Mouse (Mus musculus): ENCODE results near the gene Car10. TPM values are rescaled to one million over a fixed set of nuclear protein-coding genes. Genes with fewer than 3 reads are reported as not detected.

Car10 gene
- polyA plus RNA-seq, 1 experiment from 2014 or later = 0.08 TPM

GRCm38 (mm10) chr11:93185477-93185876, 87.6 kb downstream of the Car10 start:
- no peaks in the 10 kb centered on the region for H3K27me3 ChIP-seq

GRCm38 (mm10) chr11:93186163-93186562, 88.3 kb downstream of the Car10 start:
- 75% methylated on average over 2 of the region's 2 CpGs for WGBS
- ATAC-seq (replicated peaks; ENCODE audit: low FRiP score) = no peak
- Histone ChIP-seq H3K27ac (no peak overlapping the region), H3K9me3 (replicated peaks) (no peaks in the 10 kb centered on the region), H3K4me2 (no peak overlapping the region), H3K4me1 (no peaks in the 10 kb centered on the region), H3K9ac (no peak overlapping the region), H3K36me3 (no peaks in the 10 kb centered on the region), H3K4me3 (replicated peaks) (no peak overlapping the region), H3K27me3 (no peaks in the 10 kb centered on the region)

More at GRCm38 (mm10) chr11:93185477-93185876, 87.6 kb downstream of the Car10 start:
- H3K4me1 ChIP-seq = no peaks in the 10 kb centered on the region
- H3K4me3 ChIP-seq (replicated peaks) = no peak overlapping the region
- H3K36me3 ChIP-seq = no peaks in the 10 kb centered on the region
- no peak for ATAC-seq (replicated peaks; ENCODE audit: low FRiP score)
- 68% methylated on average over 4 of the region's 4 CpGs for WGBS
- H3K27ac ChIP-seq = no peak overlapping the region
- H3K9ac ChIP-seq = no peak overlapping the region
- H3K9me3 ChIP-seq (replicated peaks) = no peaks in the 10 kb centered on the region
- no peak overlapping the region for H3K4me2 ChIP-seq

DNA sequence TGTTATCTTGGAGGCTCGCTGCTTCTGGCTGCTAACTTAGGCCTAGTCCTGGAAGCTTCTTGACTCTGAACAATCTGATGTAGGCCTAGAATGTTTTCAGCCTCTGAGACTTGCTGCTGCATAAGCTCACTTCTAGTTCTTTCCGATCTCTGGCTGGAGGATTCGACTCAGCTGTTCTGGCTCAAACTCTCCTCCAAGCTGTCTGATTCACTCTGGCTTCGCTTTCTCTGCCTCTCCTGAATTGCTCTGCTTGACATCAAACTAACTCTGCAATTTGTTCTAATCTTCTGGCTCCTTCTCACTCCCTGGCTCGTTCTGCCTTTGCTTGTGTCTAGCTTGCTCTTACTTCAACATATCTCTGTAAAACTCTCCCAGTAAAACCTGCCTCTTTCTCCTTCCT, 90.8 kb downstream of the Car10 start:
- H3K4me2 ChIP-seq = no peak overlapping the region
- WGBS = 79% methylated on average over 5 of the region's 5 CpGs
- H3K4me3 ChIP-seq (replicated peaks) = no peak overlapping the region
- no peak for ATAC-seq (replicated peaks; ENCODE audit: low FRiP score)
- no peaks in the 10 kb centered on the region for H3K27me3 ChIP-seq
- no peaks in the 10 kb centered on the region for H3K4me1 ChIP-seq
- H3K9ac ChIP-seq = no peak overlapping the region
- no peaks in the 10 kb centered on the region for H3K36me3 ChIP-seq
- H3K9me3 ChIP-seq (replicated peaks) = no peaks in the 10 kb centered on the region
- H3K27ac ChIP-seq = no peak overlapping the region

- 91% methylated on average over 3 of the region's 3 CpGs for WGBS
- no peaks in the 10 kb centered on the region for H3K27me3 ChIP-seq
- no peaks in the 10 kb centered on the region for H3K9me3 ChIP-seq (replicated peaks)
- no peaks in the 10 kb centered on the region for H3K4me1 ChIP-seq
- H3K27ac ChIP-seq = no peak overlapping the region
- H3K36me3 ChIP-seq = no peaks in the 10 kb centered on the region
- H3K9ac ChIP-seq = no peak overlapping the region
- no peak overlapping the region for H3K4me3 ChIP-seq (replicated peaks)
- no peak overlapping the region for H3K4me2 ChIP-seq
- ATAC-seq (replicated peaks; ENCODE audit: low FRiP score) = no peak
Observed at GRCm38 (mm10) chr11:93200046-93200445, 102.2 kb downstream of the Car10 start.

DNA sequence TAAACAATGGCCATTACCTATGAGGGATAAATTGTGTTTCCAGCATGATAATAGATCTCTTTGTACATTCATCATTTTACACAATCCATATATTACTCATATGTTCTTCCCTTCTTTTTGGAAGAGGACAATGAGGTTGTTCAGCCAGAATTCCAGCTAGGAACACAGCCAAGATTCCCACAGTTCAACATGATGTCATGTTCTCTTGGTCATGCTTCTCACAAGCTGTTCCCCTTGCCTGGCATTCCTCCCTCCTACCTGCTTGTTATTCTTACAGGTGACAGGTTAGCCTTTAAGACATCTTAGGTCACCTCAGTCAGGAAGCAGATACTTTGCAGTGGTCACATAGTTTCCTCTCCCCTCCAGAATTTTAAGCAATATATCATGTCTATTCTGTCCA, 119.6 kb downstream of the Car10 start:
- H3K36me3 ChIP-seq = no peaks in the 10 kb centered on the region
- H3K27ac ChIP-seq = no peak overlapping the region
- H3K9me3 ChIP-seq (replicated peaks) = no peaks in the 10 kb centered on the region
- H3K9ac ChIP-seq = no peak overlapping the region
- H3K4me3 ChIP-seq (replicated peaks) = no peak overlapping the region
- no peaks in the 10 kb centered on the region for H3K4me1 ChIP-seq
- ATAC-seq (replicated peaks; ENCODE audit: low FRiP score) = no peak
- H3K4me2 ChIP-seq = no peak overlapping the region
- no peaks in the 10 kb centered on the region for H3K27me3 ChIP-seq

DNA sequence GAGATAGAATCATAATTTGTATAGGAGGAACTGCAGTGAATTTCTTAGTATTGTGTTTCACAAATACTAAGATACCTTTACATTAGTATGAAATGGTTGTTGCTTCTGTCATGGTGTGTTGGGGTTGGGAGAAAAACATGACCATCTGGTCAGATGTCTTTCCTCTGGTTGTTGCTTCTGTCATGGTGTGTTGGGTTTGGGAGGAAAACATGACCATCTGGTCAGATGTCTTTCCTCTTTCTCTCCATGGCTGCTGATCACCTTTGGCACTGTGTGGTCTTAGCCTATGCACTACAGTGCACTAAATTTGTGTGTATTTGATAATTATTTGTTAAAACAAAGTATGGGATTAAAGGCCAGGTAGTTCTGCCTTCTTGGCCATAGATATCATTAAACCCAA, 132.2 kb downstream of the Car10 start:
- no peaks in the 10 kb centered on the region for H3K4me1 ChIP-seq
- no peak overlapping the region for H3K9ac ChIP-seq
- H3K4me3 ChIP-seq (replicated peaks) = no peak overlapping the region
- H3K27ac ChIP-seq = no peak overlapping the region
- H3K9me3 ChIP-seq (replicated peaks) = no peaks in the 10 kb centered on the region
- H3K4me2 ChIP-seq = no peak overlapping the region
- no peak for ATAC-seq (replicated peaks; ENCODE audit: low FRiP score)
- no peaks in the 10 kb centered on the region for H3K27me3 ChIP-seq
- H3K36me3 ChIP-seq = no peaks in the 10 kb centered on the region

- no peak overlapping the region for H3K4me2 ChIP-seq
- no peaks in the 10 kb centered on the region for H3K27me3 ChIP-seq
- H3K9ac ChIP-seq = no peak overlapping the region
- H3K9me3 ChIP-seq (replicated peaks) = no peaks in the 10 kb centered on the region
- H3K4me3 ChIP-seq (replicated peaks) = no peak overlapping the region
- no peaks in the 10 kb centered on the region for H3K36me3 ChIP-seq
- no peaks in the 10 kb centered on the region for H3K4me1 ChIP-seq
- H3K27ac ChIP-seq = no peak overlapping the region
- WGBS = 85% methylated on average over 6 of the region's 6 CpGs
- ATAC-seq (replicated peaks; ENCODE audit: low FRiP score) = no peak
Observed at GRCm38 (mm10) chr11:93249771-93250265, 152.0 kb downstream of the Car10 start.

DNA sequence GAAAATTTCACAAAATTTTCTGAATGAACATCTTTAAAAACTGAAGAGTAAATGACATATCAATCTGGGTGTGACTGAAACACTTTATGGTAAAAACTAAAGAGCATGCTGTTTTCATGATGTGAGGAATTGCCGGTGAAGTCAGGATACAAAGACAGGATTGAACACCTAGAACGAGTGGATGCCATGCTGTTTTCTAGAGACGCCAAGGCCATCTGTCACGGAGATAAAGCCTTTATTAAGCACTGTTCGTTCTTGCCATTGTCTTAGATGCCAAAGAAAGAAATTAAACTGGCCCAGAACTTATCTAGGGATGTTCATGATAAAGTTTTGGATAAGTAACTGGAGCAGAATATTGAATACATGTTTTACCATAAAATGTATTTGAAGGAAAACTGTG, 153.9 kb downstream of the Car10 start:
- H3K9ac ChIP-seq = no peak overlapping the region
- H3K4me1 ChIP-seq = no peaks in the 10 kb centered on the region
- H3K9me3 ChIP-seq (replicated peaks) = no peaks in the 10 kb centered on the region
- H3K36me3 ChIP-seq = no peaks in the 10 kb centered on the region
- H3K27ac ChIP-seq = no peak overlapping the region
- no peaks in the 10 kb centered on the region for H3K27me3 ChIP-seq
- no peak for ATAC-seq (replicated peaks; ENCODE audit: low FRiP score)
- no peak overlapping the region for H3K4me2 ChIP-seq
- no peak overlapping the region for H3K4me3 ChIP-seq (replicated peaks)
- 78% methylated on average over 5 of the region's 5 CpGs for WGBS

- no peaks in the 10 kb centered on the region for H3K4me1 ChIP-seq
- H3K36me3 ChIP-seq = no peaks in the 10 kb centered on the region
- no peak overlapping the region for H3K27ac ChIP-seq
- no peak overlapping the region for H3K9ac ChIP-seq
- H3K9me3 ChIP-seq (replicated peaks) = no peaks in the 10 kb centered on the region
- H3K27me3 ChIP-seq = no peaks in the 10 kb centered on the region
- H3K4me3 ChIP-seq (replicated peaks) = no peak overlapping the region
- ATAC-seq (replicated peaks; ENCODE audit: low FRiP score) = no peak
- WGBS = 69% methylated on average over 3 of the region's 3 CpGs
- H3K4me2 ChIP-seq = no peak overlapping the region
Observed at GRCm38 (mm10) chr11:93263979-93264378, 166.2 kb downstream of the Car10 start.

GRCm38 (mm10) chr11:93272016-93272415, 174.2 kb downstream of the Car10 start:
- no peak overlapping the region for H3K4me2 ChIP-seq
- 78% methylated on average over 6 of the region's 6 CpGs for whole genome bisulfite sequencing
- H3K4me1 ChIP-seq = no peaks in the 10 kb centered on the region
- no peaks in the 10 kb centered on the region for H3K36me3 ChIP-seq
- H3K27ac ChIP-seq = no peak overlapping the region
- H3K9ac ChIP-seq = no peak overlapping the region
- no peaks in the 10 kb centered on the region for H3K9me3 ChIP-seq (replicated peaks)
- no peaks in the 10 kb centered on the region for H3K27me3 ChIP-seq
- ATAC-seq (replicated peaks; ENCODE audit: low FRiP score) = no peak
- no peak overlapping the region for H3K4me3 ChIP-seq (replicated peaks)

DNA sequence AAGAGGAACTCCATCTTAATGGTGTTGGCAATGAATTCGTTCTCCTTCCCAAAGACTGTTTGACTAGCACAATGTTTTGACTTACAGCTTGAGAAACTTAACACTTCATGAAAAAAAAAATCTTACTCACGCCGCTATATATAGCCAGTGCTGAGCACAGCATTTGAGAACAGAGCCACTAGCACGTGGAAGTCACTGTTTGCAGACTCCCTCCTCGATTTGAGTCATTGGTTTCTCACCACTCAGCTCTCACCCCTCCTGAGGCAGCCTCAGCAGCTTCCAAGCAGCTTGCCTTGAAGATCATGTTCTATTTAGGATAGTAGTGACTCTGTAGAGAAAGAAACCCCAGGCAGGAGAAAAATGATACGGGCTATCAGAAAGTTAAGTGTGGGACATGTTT, 176.1 kb downstream of the Car10 start:
- WGBS = 18% methylated on average over 6 of the region's 6 CpGs
- Histone ChIP-seq H3K9me3 (replicated peaks) (no peaks in the 10 kb centered on the region), H3K9ac (no peak overlapping the region), H3K4me3 (replicated peaks) (no peak overlapping the region), H3K36me3 (no peaks in the 10 kb centered on the region), H3K4me2 (no peak overlapping the region), H3K27ac (no peak overlapping the region), H3K27me3 (no peaks in the 10 kb centered on the region), H3K4me1 (no peaks in the 10 kb centered on the region)
- peak; percentile 91 for ATAC-seq (replicated peaks; ENCODE audit: low FRiP score)

GRCm38 (mm10) chr11:93293661-93294060, 195.8 kb downstream of the Car10 start:
- Histone ChIP-seq H3K36me3 (no peaks in the 10 kb centered on the region), H3K27ac (no peak overlapping the region), H3K4me1 (no peaks in the 10 kb centered on the region), H3K9me3 (replicated peaks) (no peaks in the 10 kb centered on the region), H3K9ac (no peak overlapping the region), H3K4me3 (replicated peaks) (no peak overlapping the region), H3K4me2 (no peak overlapping the region), H3K27me3 (no peaks in the 10 kb centered on the region)
- 62% methylated on average over 1 of the region's 1 CpGs for WGBS
- ATAC-seq (replicated peaks; ENCODE audit: low FRiP score) = no peak

- Histone ChIP-seq H3K9ac (no peak overlapping the region), H3K27ac (no peak overlapping the region), H3K4me2 (no peak overlapping the region), H3K9me3 (replicated peaks) (no peaks in the 10 kb centered on the region), H3K4me3 (replicated peaks) (no peak overlapping the region), H3K4me1 (no peaks in the 10 kb centered on the region), H3K36me3 (no peaks in the 10 kb centered on the region), H3K27me3 (no peaks in the 10 kb centered on the region)
- 80% methylated on average over 1 of the region's 1 CpGs for WGBS
- no peak for ATAC-seq (replicated peaks; ENCODE audit: low FRiP score)
Observed at GRCm38 (mm10) chr11:93309981-93310380, 212.2 kb downstream of the Car10 start.
